Mouse (Mus musculus) embryo, embryonic 10.5 days (tissue): ENCODE results near the gene Cldn22.

Experiments
- DNase-seq: peaks from one replicate; pipeline ENCODE4 v3.0.0-alpha.2; 2015; ENCODE audit warnings: low spot score

Gene Cldn22

DNA sequence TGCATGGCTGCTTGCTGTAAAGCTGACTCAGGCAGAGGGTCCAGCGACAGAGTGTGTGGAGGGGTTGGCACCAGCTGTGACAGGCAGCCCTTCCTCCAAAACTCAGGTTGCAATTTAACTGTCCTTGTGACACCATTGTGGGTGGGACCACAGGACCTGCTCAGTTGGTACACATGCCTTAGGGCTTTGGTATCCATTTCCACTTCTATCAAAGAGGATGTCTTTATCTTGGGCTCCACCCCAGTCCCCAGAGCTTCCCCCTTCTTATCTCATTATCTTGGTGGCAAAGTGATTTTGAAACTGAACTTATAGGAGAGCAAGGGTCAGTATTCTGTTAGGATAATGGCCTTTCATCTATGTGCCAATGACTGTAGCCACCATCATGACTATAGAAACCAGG is 9.7 kb downstream of the Cldn22 start:
- DNase-seq, result no peak

DNA sequence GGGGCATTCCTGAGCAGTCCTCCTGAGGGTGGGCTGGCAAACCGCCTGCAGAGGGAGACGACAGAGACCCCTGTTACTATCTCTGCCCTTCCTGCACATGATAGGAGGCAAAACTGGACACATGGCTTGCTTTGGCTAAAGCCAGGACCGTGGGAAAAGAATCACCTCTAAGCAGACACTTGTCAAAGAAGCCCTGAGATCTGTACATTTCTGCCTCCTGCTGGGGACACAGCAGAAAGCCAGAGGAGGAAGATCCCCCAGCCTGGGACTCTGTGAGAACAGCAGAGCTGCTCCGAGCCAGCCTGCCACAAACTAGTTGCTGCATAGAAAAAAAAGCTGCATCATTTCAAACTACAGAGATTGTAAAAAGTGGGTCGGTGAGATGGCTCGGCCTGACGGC is 18.8 kb downstream of the Cldn22 start:
- DNase-seq, result peak; percentile 34

DNA sequence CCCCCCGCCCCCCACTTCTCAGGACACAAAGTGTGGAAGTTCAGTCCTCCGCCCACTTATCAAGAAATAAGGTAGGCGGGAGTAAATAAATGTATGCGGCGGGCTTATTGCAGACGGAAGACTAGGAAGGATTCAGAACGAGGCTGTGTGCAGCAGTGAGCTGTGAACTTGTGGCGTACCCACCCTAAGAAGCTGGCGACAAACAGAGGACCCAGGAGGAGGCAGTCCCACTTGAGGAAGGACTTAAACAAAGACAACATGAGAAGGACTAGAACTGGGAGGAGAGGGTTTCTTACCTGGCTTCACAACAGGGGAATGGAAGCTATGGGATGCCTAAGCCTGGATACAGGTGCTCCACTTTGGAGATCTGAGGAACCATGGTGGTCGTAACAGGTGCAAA is 19.4 kb downstream of the Cldn22 start:
- DNase-seq, result no peak

DNA sequence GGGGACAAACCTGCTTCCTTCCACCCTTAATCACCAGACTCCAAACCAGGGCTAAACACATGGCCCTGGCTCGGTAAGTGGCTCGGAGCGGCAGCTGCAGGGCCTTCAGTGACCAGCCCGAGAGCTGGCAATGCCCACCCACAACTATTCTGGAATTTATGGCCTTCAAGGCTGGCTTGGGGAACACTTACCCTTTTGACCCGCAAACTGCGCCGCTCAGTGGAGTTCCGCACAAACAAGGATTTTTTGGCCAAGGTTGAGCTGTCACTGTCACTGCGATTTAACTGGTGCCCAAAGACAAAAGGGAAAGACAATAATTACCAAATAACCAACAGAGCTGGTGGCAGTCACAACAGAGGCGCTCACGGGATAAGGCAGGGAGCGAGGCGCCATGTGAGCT is 21.7 kb downstream of the Cldn22 start:
- DNase-seq, result peak; percentile 32

DNA sequence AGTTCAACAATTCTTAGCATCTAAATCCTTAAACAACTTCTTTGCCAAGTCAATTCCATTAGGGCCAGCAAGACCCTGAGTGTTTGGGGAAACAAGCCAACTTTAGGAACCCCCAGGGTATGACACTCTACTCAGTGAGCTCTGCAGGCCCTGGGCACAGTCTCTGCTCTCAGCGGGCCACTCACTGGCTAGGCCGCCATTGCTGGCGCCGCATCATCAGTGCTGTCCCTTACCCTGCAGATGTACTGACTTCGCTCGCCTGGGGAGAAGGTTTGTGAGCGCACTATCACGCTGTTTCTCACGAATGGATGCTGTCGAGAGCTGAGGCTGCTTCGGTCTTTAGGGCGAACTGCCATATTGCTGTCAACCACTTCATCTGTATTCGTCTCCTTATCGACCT is 22.9 kb downstream of the Cldn22 start:
- no peak for DNase-seq

DNA sequence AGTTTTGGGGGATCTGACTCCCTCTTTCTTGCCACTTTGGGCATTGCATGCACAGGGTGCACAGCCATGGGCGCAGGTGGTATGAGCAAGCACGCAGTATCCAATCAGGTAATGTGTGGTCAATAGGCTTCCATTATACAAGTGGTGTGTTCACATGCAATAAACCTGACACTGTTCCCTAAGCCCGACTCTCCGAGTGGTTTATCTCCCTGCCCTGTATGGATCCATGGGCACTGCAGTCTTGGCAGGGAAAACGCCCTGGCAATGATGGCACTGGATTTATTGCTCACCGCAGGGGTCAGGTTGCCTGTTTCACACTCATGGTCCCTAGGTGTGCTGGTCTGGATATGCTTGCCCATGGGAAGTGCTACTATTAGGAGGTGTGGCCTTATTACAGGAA is 23.6 kb downstream of the Cldn22 start:
- no peak for DNase-seq

DNA sequence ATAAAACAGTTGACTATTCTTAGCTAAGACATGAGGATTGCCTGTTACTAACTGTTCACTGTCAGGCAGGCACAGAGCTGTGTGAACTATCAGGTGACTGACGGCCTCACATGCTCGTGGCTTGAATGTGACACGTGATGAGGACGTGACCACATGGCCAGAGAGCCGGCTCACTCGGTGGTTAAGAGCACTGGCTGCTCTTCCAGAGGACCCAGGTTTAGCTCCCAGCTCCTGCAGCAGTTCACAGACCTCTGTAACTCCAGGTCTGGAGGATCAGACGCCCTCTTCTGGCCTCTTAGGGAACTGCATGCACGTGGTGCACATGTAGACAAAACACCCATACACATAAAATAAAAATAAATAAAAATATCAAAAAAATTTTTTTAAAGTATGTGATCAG is 25.6 kb downstream of the Cldn22 start:
- DNase-seq, result no peak

DNA sequence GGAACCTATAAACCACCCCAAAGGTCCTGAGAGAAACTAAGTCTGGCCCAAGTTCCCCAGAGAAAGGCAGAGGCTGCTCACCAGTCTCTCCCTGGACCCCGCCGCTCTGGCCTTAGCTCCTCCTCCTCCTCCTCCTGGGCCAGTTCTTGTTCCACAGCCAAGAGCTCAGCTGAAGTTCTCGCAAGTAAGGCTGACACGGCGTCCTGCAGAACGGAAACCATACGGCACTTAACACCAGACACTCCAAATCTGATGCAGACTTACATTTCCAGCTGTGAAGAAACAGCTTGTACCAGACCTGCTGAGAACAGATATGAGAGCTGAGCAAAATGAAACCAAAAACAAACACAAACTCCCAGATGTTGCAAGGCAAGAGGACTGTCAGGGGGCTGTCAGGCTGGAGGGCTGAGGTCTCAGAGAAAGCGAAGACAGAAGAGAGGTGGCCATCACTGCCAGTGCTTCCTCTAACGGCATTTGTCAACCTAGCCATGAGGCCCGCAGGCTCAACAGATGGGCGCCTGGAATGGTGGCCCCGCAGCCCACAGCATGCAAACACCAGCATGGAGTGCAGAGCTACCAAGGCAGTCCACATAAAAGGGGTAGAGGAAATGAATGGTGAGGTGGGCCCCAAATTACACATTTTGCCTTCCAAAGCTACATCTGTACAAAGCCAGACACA is 27.7 kb downstream of the Cldn22 start:
- no peak for DNase-seq

DNA sequence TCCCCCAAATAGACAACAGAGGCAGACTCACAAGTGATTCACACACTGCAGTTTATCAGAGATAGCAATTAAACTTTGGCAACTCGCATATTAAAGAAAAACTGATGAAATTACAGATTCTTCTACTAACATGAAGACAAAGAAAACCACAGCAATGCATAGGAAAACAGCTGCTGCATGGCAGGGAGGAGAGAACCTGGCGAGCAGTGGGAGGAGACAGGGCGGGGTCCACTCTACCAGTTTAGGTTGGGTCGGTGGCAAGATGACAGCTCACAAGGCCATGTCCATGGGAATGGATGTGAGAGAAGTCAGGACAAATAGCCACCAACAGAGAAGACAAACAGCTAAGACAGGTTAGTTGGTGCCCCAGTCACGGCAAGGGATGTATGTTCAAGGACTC is 28.5 kb downstream of the Cldn22 start:
- no peak for DNase-seq

DNA sequence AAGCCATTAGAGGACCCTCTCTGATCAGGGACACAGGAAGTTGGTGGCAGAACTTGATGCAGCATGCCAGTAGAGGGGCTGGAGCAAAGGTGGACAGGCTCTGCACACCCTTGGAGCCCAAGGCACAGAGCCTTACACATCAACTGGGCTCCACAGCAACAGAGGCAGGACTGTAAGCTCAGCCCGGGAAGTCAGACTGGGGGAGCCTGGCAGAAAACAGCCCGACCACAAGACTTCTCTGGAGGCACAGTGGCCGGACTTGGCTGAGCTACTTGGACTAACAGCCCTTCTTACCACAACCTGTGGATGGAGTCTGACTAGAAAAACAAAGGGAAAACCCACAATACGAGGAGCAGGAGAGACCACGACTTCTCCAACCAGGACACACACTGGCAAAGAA is 29.1 kb downstream of the Cldn22 start:
- DNase-seq, result no peak

DNA sequence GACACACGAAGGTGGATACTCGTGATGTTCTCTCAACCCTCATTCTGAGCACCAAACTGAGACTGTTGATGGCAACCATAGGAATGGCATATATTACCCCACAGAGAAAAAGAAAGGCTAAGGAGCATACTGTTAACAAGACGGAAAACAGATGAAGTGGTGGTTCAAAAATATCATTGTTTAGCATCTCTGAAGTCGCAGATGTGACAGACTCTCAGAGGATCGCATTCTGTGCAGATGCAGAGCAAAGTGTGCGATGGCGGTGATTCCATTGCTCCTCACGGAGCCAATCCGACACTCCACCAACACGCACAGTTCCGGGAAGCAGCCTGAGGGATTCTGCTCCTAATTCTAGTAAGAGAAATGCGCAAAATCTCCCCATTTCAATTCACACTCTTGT is 35.0 kb downstream of the Cldn22 start:
- no peak for DNase-seq

DNA sequence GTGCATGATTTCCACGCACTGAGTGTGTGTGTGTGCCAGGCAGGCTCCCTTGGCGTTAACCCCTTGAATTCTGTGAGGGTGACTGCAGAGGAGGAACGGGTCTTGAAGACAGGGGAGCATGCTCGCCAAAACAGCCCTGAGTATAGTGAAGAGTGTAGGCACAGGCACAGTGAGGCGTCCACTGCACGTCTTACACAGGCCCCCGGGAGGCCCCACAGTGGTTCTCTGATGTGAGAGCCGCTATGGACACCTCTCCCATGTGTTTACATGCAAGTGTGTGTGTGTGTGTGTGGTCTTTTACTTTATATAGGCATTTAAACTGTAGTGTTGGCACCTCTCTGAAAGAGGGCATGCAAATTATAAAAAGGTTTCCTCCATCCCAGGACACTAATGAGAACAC is 42.3 kb downstream of the Cldn22 start:
- no peak for DNase-seq

DNA sequence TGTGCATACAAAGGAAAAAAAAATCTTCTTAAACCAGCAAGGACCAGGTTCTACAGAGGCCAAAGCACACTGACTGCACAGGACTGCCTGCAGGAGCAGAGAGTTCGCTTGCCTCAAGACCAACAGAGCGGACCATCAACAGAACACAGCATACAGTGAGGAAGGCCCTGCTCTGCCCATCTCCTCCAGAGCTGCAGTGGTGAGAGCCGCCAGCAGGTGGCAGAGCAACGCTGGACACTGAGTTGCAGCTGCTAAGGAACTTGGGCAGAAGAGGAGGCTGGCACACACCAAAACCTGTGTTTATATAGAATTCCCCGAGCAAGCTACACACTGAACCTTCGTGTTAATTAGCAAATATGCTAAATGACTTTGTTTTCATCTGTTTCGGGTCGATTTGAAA is 42.8 kb downstream of the Cldn22 start:
- peak; percentile 87 for DNase-seq

DNA sequence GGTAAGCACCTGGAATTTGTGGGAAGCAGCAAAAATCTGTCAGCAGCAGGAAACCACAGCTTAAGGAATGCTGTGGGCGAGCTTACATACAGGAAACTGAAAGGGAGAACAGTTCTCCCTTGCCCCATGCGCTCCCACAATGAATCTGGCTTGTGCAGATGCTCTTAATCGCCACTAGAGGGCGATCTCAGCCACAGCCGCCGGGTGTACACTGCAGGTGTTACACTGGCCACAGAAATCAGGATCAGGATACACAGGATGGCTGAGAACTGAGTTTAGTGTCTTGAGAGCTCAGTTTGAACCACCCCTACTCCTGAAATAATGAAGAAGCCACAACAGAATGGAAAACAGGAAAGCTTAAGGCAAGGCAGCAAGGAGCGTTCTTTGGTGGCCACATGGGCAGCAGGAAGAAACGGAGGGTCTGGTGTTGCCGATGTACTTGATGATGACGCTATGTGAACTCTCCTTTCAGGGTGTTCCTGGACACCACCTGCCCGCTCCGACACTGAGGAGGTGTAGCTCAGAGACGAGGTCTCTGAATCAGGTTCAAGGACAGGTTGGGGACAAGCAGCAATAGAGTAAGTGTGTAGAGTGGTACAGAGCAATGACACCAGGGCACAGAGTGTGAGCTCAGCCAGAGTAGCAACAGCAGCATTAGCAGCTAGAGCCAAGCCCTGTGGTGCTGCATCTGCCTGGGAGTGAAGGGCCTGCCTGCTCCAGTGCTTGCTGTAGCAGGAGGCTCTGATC is 48.3 kb downstream of the Cldn22 start:
- DNase-seq, result peak; percentile 83

DNA sequence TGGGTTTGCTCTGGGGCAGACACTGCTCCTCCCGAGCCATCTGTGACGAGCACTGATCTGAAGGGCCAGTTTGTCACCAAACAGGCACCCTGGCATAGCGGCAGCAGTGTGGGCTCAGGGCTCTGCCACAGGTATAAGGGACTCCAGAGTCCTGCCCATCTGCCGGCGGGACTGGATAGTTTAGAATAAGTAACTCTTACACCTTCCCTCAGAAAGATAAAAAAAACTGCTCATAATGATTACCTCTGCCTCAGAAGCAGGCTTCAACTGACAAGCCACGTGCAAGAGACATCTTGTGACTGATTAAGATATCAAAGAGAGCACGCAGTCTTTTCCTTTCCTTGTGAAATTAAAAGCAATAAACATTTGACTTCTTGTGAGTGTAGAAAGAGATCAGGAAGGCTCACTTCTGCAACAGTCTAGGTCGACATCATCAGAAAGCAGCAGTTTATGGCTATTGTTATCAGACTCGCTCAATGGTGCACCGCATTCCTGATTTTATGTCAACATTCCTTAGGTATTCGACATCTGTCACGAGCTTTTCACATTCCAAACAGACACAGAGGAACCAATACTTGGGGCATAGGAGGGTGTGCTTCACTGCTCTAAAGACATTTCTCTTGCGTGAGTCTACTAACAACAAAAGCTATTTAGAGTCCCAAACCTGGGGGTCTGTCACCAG is 50.4 kb downstream of the Cldn22 start:
- no peak for DNase-seq
